Mouse (Mus musculus) neural tube, embryonic 14.5 days (tissue): ENCODE data around the gene Khk. TPM values are rescaled to one million over a fixed set of nuclear protein-coding genes. Genes with fewer than 3 reads are reported as not detected.

Source experiments
- ATAC-seq: fragments of 200-750 bp; cut with Nextera tagmentation; 2 replicates; pipeline ENCODE4 v1.8.0; 2017; ENCODE audit warnings: low read depth, mild to moderate bottlenecking, moderate TSS enrichment, moderate library complexity
- H3K27ac ChIP-seq: fragments of 300-500 bp; sonication (generic); 2 replicates; pipeline ENCODE4 v1.5.1; 2014; ENCODE audit warnings: low read depth, mild to moderate bottlenecking, control low read depth, low read length, moderate library complexity, mixed read lengths
- H3K27me3 ChIP-seq: fragments of 300-500 bp; sonication (generic); 2 replicates; pipeline ENCODE4 v1.6.1; 2014; ENCODE audit warnings: low read length; ENCODE audit not compliant: control insufficient read depth, insufficient read depth
- H3K36me3 ChIP-seq: fragments of 300-500 bp; sonication (generic); 2 replicates; pipeline ENCODE4 v1.6.1; 2014; ENCODE audit warnings: low read length, mixed read lengths; ENCODE audit not compliant: control insufficient read depth, insufficient read depth
- H3K4me1 ChIP-seq: fragments of 300-500 bp; sonication (generic); 2 replicates; pipeline ENCODE4 v1.6.1; 2014; ENCODE audit warnings: low read length; ENCODE audit not compliant: control insufficient read depth, insufficient read depth
- H3K4me2 ChIP-seq: fragments of 300-500 bp; sonication (generic); 2 replicates; pipeline ENCODE4 v1.6.1; 2014; ENCODE audit warnings: mild to moderate bottlenecking, low read depth, low read length, control low read depth
- H3K4me3 ChIP-seq: fragments of 300-500 bp; sonication (generic); 2 replicates; pipeline ENCODE4 v1.5.1; 2014; ENCODE audit warnings: low read depth, low read length, control low read depth, mixed read lengths
- H3K9ac ChIP-seq: fragments of 300-500 bp; sonication (generic); replicated peaks from 2 replicates; pipeline ENCODE4 v1.6.1; 2014; ENCODE audit warnings: low read depth, mild to moderate bottlenecking, control low read depth, low read length, mixed read lengths
- H3K9me3 ChIP-seq: fragments of 300-500 bp; sonication (generic); 2 replicates; pipeline ENCODE4 v1.6.1; 2016; ENCODE audit warnings: low read length; ENCODE audit not compliant: control insufficient read depth
- WGBS: fragments of 180-500 bp; shearing (Covaris S2); extraction: QIAGEN DNeasy Blood & Tissue Kit; methylation state at CpG from one replicate; pipeline ENCODE4 v1.1.7; 2014; 5-methylcytosine and 5-hydroxymethylcytosine counted together
- polyA plus RNA-seq: library from polyadenylated mRNA; unstranded; fragments of >200 nt; fragmentation: Nextera tagmentation; extraction: Ambion mirVana; gene quantifications from 2 replicates; pipeline ENCODE4 v1.2.1, GENCODE M21; 2014

Gene Khk
- polyA plus RNA-seq, 1 experiment from 2014 or later = 8.3 TPM

DNA sequence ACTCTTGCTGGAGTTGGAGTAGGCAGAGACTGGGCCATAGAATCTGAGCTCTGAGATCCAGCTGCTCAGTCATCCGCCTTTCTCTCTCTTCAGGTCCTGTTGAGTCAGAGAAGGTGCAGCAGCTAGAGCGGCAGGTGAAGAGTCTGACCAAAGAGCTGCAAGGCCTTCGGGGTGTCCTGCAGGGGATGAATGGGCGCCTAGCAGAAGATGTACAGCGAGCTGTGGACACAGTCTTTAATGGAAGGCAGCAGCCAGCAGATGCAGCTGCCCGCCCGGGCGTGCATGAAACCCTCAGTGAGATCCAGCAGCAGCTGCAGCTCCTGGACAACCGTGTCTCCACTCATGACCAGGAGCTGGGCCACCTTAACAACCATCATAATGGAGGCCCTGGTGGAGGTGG lies 4.4 kb upstream of the Khk start:
- H3K4me1 ChIP-seq = peaks cover 17% of the 10 kb centered on the region; the same call in 1 of the 2 replicates
- WGBS = 91% methylated on average over 9 of the region's 9 CpGs
- no peak overlapping the region for H3K4me3 ChIP-seq
- H3K36me3 ChIP-seq = no peaks in the 10 kb centered on the region
- no peak overlapping the region for H3K4me2 ChIP-seq
- no peak for ATAC-seq
- no peak overlapping the region for H3K9ac ChIP-seq
- no peak overlapping the region for H3K27ac ChIP-seq
- no peaks in the 10 kb centered on the region for H3K9me3 ChIP-seq
- H3K27me3 ChIP-seq = no peaks in the 10 kb centered on the region

DNA sequence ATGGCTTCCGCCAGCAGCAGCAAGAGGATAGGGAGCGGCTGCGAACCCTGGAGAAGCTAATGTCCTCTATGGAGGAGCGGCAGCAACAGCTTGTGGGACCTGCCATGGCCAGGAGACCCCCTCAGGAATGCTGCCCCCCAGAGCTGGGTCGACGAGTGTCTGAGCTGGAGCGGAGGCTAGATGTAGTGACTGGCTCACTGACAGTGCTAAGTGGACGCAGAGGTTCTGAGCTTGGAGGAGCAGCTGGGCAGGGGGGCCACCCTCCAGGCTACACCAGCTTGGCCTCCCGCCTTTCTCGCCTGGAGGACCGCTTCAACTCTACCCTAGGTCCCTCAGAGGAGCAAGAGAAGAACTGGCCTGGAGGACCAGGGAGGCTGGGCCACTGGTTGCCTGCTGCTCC lies 3.9 kb upstream of the Khk start:
- 96% methylated on average over 11 of the region's 11 CpGs for WGBS
- Histone ChIP-seq H3K4me1 (peaks cover 19% of the 10 kb centered on the region; the same call in 1 of the 2 replicates), H3K4me3 (no peak overlapping the region), H3K9ac (no peak overlapping the region), H3K27me3 (no peaks in the 10 kb centered on the region), H3K36me3 (no peaks in the 10 kb centered on the region), H3K27ac (no peak overlapping the region), H3K9me3 (no peaks in the 10 kb centered on the region), H3K4me2 (no peak overlapping the region)
- ATAC-seq = no peak

DNA sequence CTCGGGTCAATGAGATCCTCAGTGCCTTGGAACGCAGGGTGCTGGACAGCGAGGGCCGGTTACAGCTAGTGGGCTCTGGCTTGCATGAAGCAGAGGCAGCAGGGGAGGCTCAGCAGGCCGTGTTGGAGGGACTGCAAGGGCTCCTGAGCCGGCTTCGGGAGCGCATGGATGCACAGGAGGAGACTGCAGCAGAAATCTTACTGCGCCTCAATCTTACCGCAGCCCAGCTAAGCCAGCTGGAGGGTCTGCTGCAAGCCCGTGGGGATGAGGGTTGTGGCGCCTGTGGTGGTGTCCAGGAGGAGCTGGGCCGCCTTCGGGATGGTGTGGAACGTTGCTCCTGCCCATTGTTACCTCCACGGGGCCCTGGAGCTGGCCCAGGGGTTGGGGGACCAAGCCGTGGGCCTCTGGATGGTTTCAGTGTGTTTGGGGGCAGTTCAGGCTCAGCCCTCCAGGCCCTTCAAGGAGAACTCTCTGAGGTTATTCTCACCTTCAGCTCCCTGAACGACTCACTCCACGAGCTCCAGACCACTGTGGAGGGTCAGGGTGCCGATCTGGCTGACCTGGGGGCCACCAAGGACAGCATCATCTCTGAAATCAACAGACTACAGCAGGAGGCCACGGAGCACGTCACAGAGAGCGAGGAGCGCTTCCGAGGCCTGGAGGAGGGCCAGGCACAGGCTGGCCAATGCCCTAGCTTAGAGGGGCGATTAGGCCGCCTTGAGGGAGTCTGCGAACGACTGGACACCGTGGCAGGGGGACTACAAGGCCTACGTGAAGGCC lies 3.1 kb upstream of the Khk start:
- H3K9ac ChIP-seq = no peak overlapping the region
- no peak overlapping the region for H3K4me2 ChIP-seq
- H3K27ac ChIP-seq = no peak overlapping the region
- no peak overlapping the region for H3K4me3 ChIP-seq
- WGBS = 86% methylated on average over 31 of the region's 31 CpGs
- no peaks in the 10 kb centered on the region for H3K27me3 ChIP-seq
- no peaks in the 10 kb centered on the region for H3K36me3 ChIP-seq
- no peaks in the 10 kb centered on the region for H3K9me3 ChIP-seq
- ATAC-seq = no peak
- peaks cover 18% of the 10 kb centered on the region; the same call in 1 of the 2 replicates for H3K4me1 ChIP-seq

DNA sequence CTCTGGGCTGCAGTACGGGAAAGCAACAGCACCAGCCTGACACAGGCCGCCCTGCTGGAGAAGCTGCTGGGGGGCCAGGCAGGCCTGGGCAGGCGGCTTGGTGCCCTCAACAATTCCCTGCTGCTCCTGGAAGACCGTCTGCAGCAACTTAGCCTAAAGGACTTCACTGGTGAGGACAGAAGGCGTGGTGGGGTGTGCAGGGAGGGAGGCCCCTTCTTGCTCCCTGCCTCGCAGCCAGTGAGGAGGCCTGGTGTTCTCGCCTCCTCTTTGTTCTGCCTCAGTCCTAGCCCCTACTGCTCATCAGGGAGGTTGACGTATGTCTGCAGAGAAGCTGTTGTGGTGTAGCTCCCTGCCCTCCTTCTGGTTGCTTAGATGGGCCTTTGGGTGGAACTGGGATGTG lies 2.5 kb upstream of the Khk start:
- no peaks in the 10 kb centered on the region for H3K27me3 ChIP-seq
- H3K4me2 ChIP-seq = no peak overlapping the region
- no peaks in the 10 kb centered on the region for H3K36me3 ChIP-seq
- H3K27ac ChIP-seq = no peak overlapping the region
- ATAC-seq = no peak
- no peak overlapping the region for H3K4me3 ChIP-seq
- H3K4me1 ChIP-seq = peaks cover 15% of the 10 kb centered on the region; the same call in 1 of the 2 replicates
- H3K9ac ChIP-seq = no peak overlapping the region
- H3K9me3 ChIP-seq = no peaks in the 10 kb centered on the region
- WGBS = 90% methylated on average over 8 of the region's 8 CpGs

GRCm38 (mm10) chr5:30919831-30920614 lies 1.2 kb upstream of the Khk start:
- Histone ChIP-seq H3K4me2 (no peak overlapping the region), H3K4me1 (peaks cover 15% of the 10 kb centered on the region; the same call in 1 of the 2 replicates), H3K9ac (no peak overlapping the region), H3K27me3 (no peaks in the 10 kb centered on the region), H3K4me3 (no peak overlapping the region), H3K36me3 (no peaks in the 10 kb centered on the region), H3K9me3 (no peaks in the 10 kb centered on the region), H3K27ac (no peak overlapping the region)
- no peak for ATAC-seq
- WGBS = 62% methylated on average over 11 of the region's 11 CpGs

GRCm38 (mm10) chr5:30920621-30921020 lies 610 bp upstream of the Khk start:
- H3K4me3 ChIP-seq = no peak overlapping the region
- peak; percentile 6 for ATAC-seq
- no peaks in the 10 kb centered on the region for H3K9me3 ChIP-seq
- H3K27ac ChIP-seq = no peak overlapping the region
- peaks cover 12% of the 10 kb centered on the region; the same call in 1 of the 2 replicates for H3K4me1 ChIP-seq
- H3K36me3 ChIP-seq = no peaks in the 10 kb centered on the region
- no peak overlapping the region for H3K9ac ChIP-seq
- 62% methylated on average over 19 of the region's 19 CpGs for WGBS
- H3K27me3 ChIP-seq = no peaks in the 10 kb centered on the region
- H3K4me2 ChIP-seq = peak overlapping the region; percentile 84

GRCm38 (mm10) chr5:30922581-30923041 lies 1.4 kb downstream of the Khk start:
- no peaks in the 10 kb centered on the region for H3K27me3 ChIP-seq
- no peak for ATAC-seq
- H3K9me3 ChIP-seq = no peaks in the 10 kb centered on the region
- peak overlapping the region; percentile 84 for H3K4me2 ChIP-seq
- no peak overlapping the region; the same call in 1 of the 2 replicates for H3K9ac ChIP-seq
- 75% methylated on average over 10 of the region's 10 CpGs for WGBS
- H3K4me3 ChIP-seq = no peak overlapping the region
- H3K36me3 ChIP-seq = no peaks in the 10 kb centered on the region
- H3K4me1 ChIP-seq = peaks cover 11% of the 10 kb centered on the region; the same call in 1 of the 2 replicates
- H3K27ac ChIP-seq = no peak overlapping the region

GRCm38 (mm10) chr5:30923119-30923518 lies 1.9 kb downstream of the Khk start:
- Histone ChIP-seq H3K4me1 (peaks cover 11% of the 10 kb centered on the region; the same call in 1 of the 2 replicates), H3K4me3 (no peak overlapping the region), H3K4me2 (no peak overlapping the region), H3K9ac (no peak overlapping the region), H3K9me3 (no peaks in the 10 kb centered on the region), H3K27ac (no peak overlapping the region), H3K36me3 (no peaks in the 10 kb centered on the region), H3K27me3 (no peaks in the 10 kb centered on the region)
- 88% methylated on average over 6 of the region's 6 CpGs for WGBS
- ATAC-seq = no peak

DNA sequence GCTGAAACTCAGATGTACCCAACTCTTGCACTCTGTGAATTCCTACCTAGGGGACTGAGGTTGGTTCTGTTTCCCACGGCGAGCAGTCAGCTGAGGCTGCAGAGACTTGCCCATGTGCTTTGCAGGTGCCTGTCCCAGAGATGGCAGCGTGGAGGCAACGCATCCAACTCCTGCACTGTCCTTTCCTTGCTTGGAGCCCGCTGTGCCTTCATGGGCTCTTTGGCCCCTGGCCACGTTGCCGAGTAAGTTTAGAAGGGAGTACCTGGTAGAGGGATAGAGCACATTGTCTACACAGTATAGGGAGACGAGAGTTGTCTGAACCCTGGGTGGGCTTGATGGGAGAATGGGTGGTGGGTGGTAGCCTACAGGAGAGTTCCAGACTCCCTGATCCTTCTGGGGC lies 3.4 kb downstream of the Khk start:
- H3K4me1 ChIP-seq = peaks cover 11% of the 10 kb centered on the region; the same call in 1 of the 2 replicates
- no peak overlapping the region for H3K9ac ChIP-seq
- H3K36me3 ChIP-seq = no peaks in the 10 kb centered on the region
- no peaks in the 10 kb centered on the region for H3K27me3 ChIP-seq
- H3K4me2 ChIP-seq = no peak overlapping the region
- no peak overlapping the region for H3K27ac ChIP-seq
- H3K9me3 ChIP-seq = no peaks in the 10 kb centered on the region
- no peak for ATAC-seq
- no peak overlapping the region for H3K4me3 ChIP-seq
- WGBS = 80% methylated on average over 8 of the region's 8 CpGs
